Mouse (Mus musculus) lung, embryonic 15.5 days (tissue): ENCODE data around the gene Mob1a. TPM values are rescaled to one million over a fixed set of nuclear protein-coding genes. Genes with fewer than 3 reads are reported as not detected.
"Not testable (repeated sequence)": the region's sequence is repeated elsewhere in the genome, so short reads cannot be mapped to it uniquely, and the experiment has no call there.

ENCODE experiments used
- ATAC-seq: fragments of 200-750 bp; cut with Nextera tagmentation; 2 replicates; pipeline ENCODE4 v1.8.0; 2017; ENCODE audit warnings: moderate number of reproducible peaks, borderline replicate concordance; ENCODE audit not compliant: low FRiP score, low TSS enrichment; ENCODE audit errors: extremely low read depth
- H3K27ac ChIP-seq: fragments of 300-500 bp; sonication (generic); 2 replicates; pipeline ENCODE4 v1.5.1; 2015; ENCODE audit warnings: moderate library complexity, mild to moderate bottlenecking, inconsistent platforms
- H3K27me3 ChIP-seq: fragments of 300-500 bp; sonication (generic); 2 replicates; pipeline ENCODE4 v1.6.1; 2015; ENCODE audit warnings: inconsistent platforms
- H3K36me3 ChIP-seq: fragments of 300-500 bp; sonication (generic); 2 replicates; pipeline ENCODE4 v1.6.1; 2015; ENCODE audit warnings: inconsistent platforms
- H3K4me1 ChIP-seq: fragments of 300-500 bp; sonication (generic); 2 replicates; pipeline ENCODE4 v1.6.1; 2015; ENCODE audit warnings: inconsistent platforms
- H3K4me2 ChIP-seq: fragments of 300-500 bp; sonication (generic); 2 replicates; pipeline ENCODE4 v1.6.1; 2015; ENCODE audit warnings: inconsistent platforms, mild to moderate bottlenecking, moderate library complexity
- H3K4me3 ChIP-seq: fragments of 300-500 bp; sonication (generic); 2 replicates; pipeline ENCODE4 v1.5.1; 2015; ENCODE audit warnings: mild to moderate bottlenecking, inconsistent platforms
- H3K9ac ChIP-seq: fragments of 300-500 bp; sonication (generic); 2 replicates; pipeline ENCODE4 v1.6.1; 2015; ENCODE audit warnings: inconsistent platforms
- H3K9me3 ChIP-seq: fragments of 300-500 bp; sonication (generic); 2 replicates; pipeline ENCODE4 v1.6.1; 2016; ENCODE audit warnings: inconsistent platforms
- WGBS: fragments of 180-500 bp; shearing (Covaris S2); methylation state at CpG from one replicate; pipeline ENCODE4 v1.1.7; 2015; 5-methylcytosine and 5-hydroxymethylcytosine counted together
- polyA plus RNA-seq: library from polyadenylated mRNA; unstranded; fragments of >200 nt; fragmentation: Nextera tagmentation; extraction: Ambion mirVana; gene quantifications from 2 replicates; pipeline ENCODE4 v1.2.1, GENCODE M21; 2015

Mob1a gene
- polyA plus RNA-seq, 1 experiment from 2014 or later = 77.0 TPM

GRCm38 (mm10) chr6:83315293-83315692 lies 10.5 kb upstream of the Mob1a start:
- no peak overlapping the region for H3K27ac ChIP-seq
- peaks cover 19% of the 10 kb centered on the region for H3K4me1 ChIP-seq
- H3K27me3 ChIP-seq = no peaks in the 10 kb centered on the region
- no peak for ATAC-seq
- H3K36me3 ChIP-seq = peaks cover 20% of the 10 kb centered on the region
- no peaks in the 10 kb centered on the region for H3K9me3 ChIP-seq
- H3K4me2 ChIP-seq = peak overlapping the region; percentile 95; the same call in 1 of the 2 replicates
- no peak overlapping the region for H3K9ac ChIP-seq
- H3K4me3 ChIP-seq = no peak overlapping the region

GRCm38 (mm10) chr6:83316022-83316421 lies 9.8 kb upstream of the Mob1a start:
- peaks cover 13% of the 10 kb centered on the region for H3K36me3 ChIP-seq
- peaks cover 19% of the 10 kb centered on the region for H3K4me1 ChIP-seq
- no peaks in the 10 kb centered on the region for H3K27me3 ChIP-seq
- WGBS = 4% methylated on average over 10 of the region's 10 CpGs
- H3K4me3 ChIP-seq = peak overlapping the region; percentile 95; the same call in 1 of the 2 replicates
- no peak for ATAC-seq
- no peak overlapping the region for H3K27ac ChIP-seq
- no peak overlapping the region; the same call in 1 of the 2 replicates for H3K9ac ChIP-seq
- H3K4me2 ChIP-seq = peak overlapping the region; percentile 95
- no peaks in the 10 kb centered on the region for H3K9me3 ChIP-seq

GRCm38 (mm10) chr6:83317108-83317741 lies 8.6 kb upstream of the Mob1a start:
- H3K27me3 ChIP-seq = no peaks in the 10 kb centered on the region
- H3K9ac ChIP-seq = peak overlapping the region; percentile 75
- H3K4me2 ChIP-seq = peak overlapping the region; percentile 95
- H3K9me3 ChIP-seq = no peaks in the 10 kb centered on the region
- peaks cover 2% of the 10 kb centered on the region for H3K36me3 ChIP-seq
- under 1% methylated on average over 52 of the region's 52 CpGs for WGBS
- peak overlapping the region; percentile 95 for H3K4me3 ChIP-seq
- ATAC-seq = peak; percentile 99
- H3K4me1 ChIP-seq = peaks cover 19% of the 10 kb centered on the region
- peak overlapping the region; percentile 37; the same call in 1 of the 2 replicates for H3K27ac ChIP-seq

GRCm38 (mm10) chr6:83321927-83322326 lies 3.9 kb upstream of the Mob1a start:
- no peaks in the 10 kb centered on the region for H3K9me3 ChIP-seq
- no peaks in the 10 kb centered on the region for H3K36me3 ChIP-seq
- H3K27me3 ChIP-seq = no peaks in the 10 kb centered on the region
- H3K4me3 ChIP-seq = no peak overlapping the region
- peaks cover 9% of the 10 kb centered on the region for H3K4me1 ChIP-seq
- 47% methylated on average over 1 of the region's 1 CpGs for WGBS
- H3K27ac ChIP-seq = no peak overlapping the region
- no peak overlapping the region for H3K4me2 ChIP-seq
- ATAC-seq = no peak
- H3K9ac ChIP-seq = no peak overlapping the region

GRCm38 (mm10) chr6:83322794-83323193 lies 3.0 kb upstream of the Mob1a start:
- H3K4me3 ChIP-seq = no peak overlapping the region
- H3K36me3 ChIP-seq = no peaks in the 10 kb centered on the region
- ATAC-seq = no peak
- no peak overlapping the region for H3K4me2 ChIP-seq
- no peaks in the 10 kb centered on the region for H3K9me3 ChIP-seq
- 43% methylated on average over 2 of the region's 2 CpGs for WGBS
- H3K9ac ChIP-seq = no peak overlapping the region
- H3K27me3 ChIP-seq = no peaks in the 10 kb centered on the region
- no peak overlapping the region for H3K27ac ChIP-seq
- H3K4me1 ChIP-seq = peaks cover 10% of the 10 kb centered on the region

- Histone ChIP-seq H3K27ac (no peak overlapping the region), H3K4me3 (no peak overlapping the region), H3K9ac (no peak overlapping the region), H3K36me3 (peaks cover 5% of the 10 kb centered on the region; the same call in 1 of the 2 replicates), H3K4me2 (no peak overlapping the region), H3K27me3 (no peaks in the 10 kb centered on the region), H3K4me1 (peaks cover 10% of the 10 kb centered on the region), H3K9me3 (no peaks in the 10 kb centered on the region)
- no peak for ATAC-seq
- 55% methylated on average over 8 of the region's 8 CpGs for WGBS
Observed at GRCm38 (mm10) chr6:83323652-83324419, 2.0 kb upstream of the Mob1a start.

- Histone ChIP-seq H3K4me3 (peak overlapping the region; percentile 88), H3K4me2 (peak overlapping the region; percentile 78), H3K27me3 (no peaks in the 10 kb centered on the region), H3K36me3 (peaks cover 28% of the 10 kb centered on the region), H3K27ac (peak overlapping the region; percentile 95), H3K9ac (peak overlapping the region; percentile 86), H3K4me1 (peaks cover 10% of the 10 kb centered on the region), H3K9me3 (no peaks in the 10 kb centered on the region)
- ATAC-seq = no peak
- 4% methylated on average over 6 of the region's 6 CpGs for WGBS
Observed at GRCm38 (mm10) chr6:83326394-83326736, 549 bp downstream of the Mob1a start.

- Histone ChIP-seq H3K9ac (peak overlapping the region; percentile 86), H3K4me1 (peaks cover 10% of the 10 kb centered on the region), H3K4me3 (peak overlapping the region; percentile 88), H3K27ac (no peak overlapping the region), H3K36me3 (peaks cover 32% of the 10 kb centered on the region), H3K9me3 (no peaks in the 10 kb centered on the region), H3K4me2 (peak overlapping the region; percentile 78), H3K27me3 (no peaks in the 10 kb centered on the region)
- 48% methylated on average over 6 of the region's 6 CpGs for WGBS
- no peak for ATAC-seq
Observed at GRCm38 (mm10) chr6:83326761-83327160, 945 bp downstream of the Mob1a start.

- no peak for ATAC-seq
- H3K4me2 ChIP-seq = 0 out of 2 replicates have a peak overlapping the region, but pooled peaks have one; percentile 78
- WGBS = 85% methylated on average over 3 of the region's 3 CpGs
Observed at GRCm38 (mm10) chr6:83327591-83328190, 1.9 kb downstream of the Mob1a start.

GRCm38 (mm10) chr6:83341387-83341786 lies 15.6 kb downstream of the Mob1a start:
- Histone ChIP-seq H3K4me1 (no peaks in the 10 kb centered on the region), H3K27me3 (no peaks in the 10 kb centered on the region), H3K27ac (no peak overlapping the region), H3K36me3 (peaks cover 61% of the 10 kb centered on the region), H3K9me3 (no peaks in the 10 kb centered on the region), H3K9ac (no peak overlapping the region), H3K4me2 (no peak overlapping the region), H3K4me3 (no peak overlapping the region)
- WGBS = 76% methylated on average over 3 of the region's 3 CpGs
- ATAC-seq = no peak

More at GRCm38 (mm10) chr6:83327591-83328190, 1.9 kb downstream of the Mob1a start:
- Histone ChIP-seq H3K4me1 (peaks cover 10% of the 10 kb centered on the region), H3K9ac (no peak overlapping the region), H3K9me3 (no peaks in the 10 kb centered on the region), H3K27ac (no peak overlapping the region), H3K4me3 (no peak overlapping the region), H3K36me3 (peaks cover 40% of the 10 kb centered on the region), H3K27me3 (no peaks in the 10 kb centered on the region)

- Histone ChIP-seq H3K27ac (no peak overlapping the region), H3K4me1 (no peaks in the 10 kb centered on the region), H3K27me3 (no peaks in the 10 kb centered on the region), H3K9ac (no peak overlapping the region), H3K9me3 (no peaks in the 10 kb centered on the region), H3K4me2 (no peak overlapping the region), H3K4me3 (no peak overlapping the region), H3K36me3 (peaks cover 49% of the 10 kb centered on the region)
- no peak for ATAC-seq
- 94% methylated on average over 2 of the region's 2 CpGs for WGBS
Observed at GRCm38 (mm10) chr6:83342957-83343356, 17.1 kb downstream of the Mob1a start.

- WGBS = 79% methylated on average over 8 of the region's 8 CpGs
Observed at GRCm38 (mm10) chr6:83345285-83345684, 19.5 kb downstream of the Mob1a start.

More at GRCm38 (mm10) chr6:83345285-83345684, 19.5 kb downstream of the Mob1a start:
- not testable (repeated sequence) for H3K4me2 ChIP-seq, H3K27me3 ChIP-seq, H3K9me3 ChIP-seq, ATAC-seq, H3K9ac ChIP-seq, H3K4me3 ChIP-seq, H3K27ac ChIP-seq
- peaks cover 28% of the 10 kb centered on the region for H3K36me3 ChIP-seq
- H3K4me1 ChIP-seq = peaks cover 17% of the 10 kb centered on the region
